In the genomic region with DNA sequence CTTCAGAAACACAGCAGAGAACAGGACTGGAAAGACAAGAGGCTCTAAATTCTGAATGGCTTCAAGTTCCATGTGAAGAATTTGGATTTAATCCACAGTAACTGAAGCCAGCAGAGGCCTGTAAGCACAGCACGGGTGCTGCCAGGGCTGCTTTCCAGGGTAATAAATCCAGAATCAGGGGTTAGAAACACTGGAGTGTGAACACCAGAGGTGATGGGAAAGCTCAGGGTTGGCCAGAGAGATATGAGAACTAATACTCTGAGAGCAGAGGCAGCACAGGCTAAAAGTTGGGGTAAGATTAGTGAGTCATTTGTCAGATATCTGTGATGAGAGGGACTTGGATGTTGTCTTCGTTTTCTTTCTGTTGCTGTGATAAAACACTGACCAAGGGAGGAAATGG, we compare ENCODE assay signal across 10 mouse cellular contexts.
DNase-seq lines count a peak whose midpoint lies in the region; ATAC-seq and TF ChIP-seq lines count a peak whose summit lies in the region.
"Had no signal": no experiment of that assay in that cellular context is flagged by ENCODE, and none has a peak within 500 bp of the region (broad histone marks: within the 10 kb centered on the region; RNA-seq: fewer than 3 reads in every experiment).

No protein-coding gene starts in this region.

- no peaks in the 10 kb centered on the region for H3K36me3 ChIP-seq in limb, embryonic 12.5 days
- no peaks in the 10 kb centered on the region for H3K36me3 ChIP-seq in forebrain, postnatal 0 days (ENCODE audit: insufficient read depth)
- H3K36me3 ChIP-seq: midbrain, embryonic 13.5 days had no signal

- H3K27me3 ChIP-seq in limb, embryonic 12.5 days = no peaks in the 10 kb centered on the region
- no peaks in the 10 kb centered on the region for H3K27me3 ChIP-seq in forebrain, postnatal 0 days (ENCODE audit: insufficient read depth, low read length)
- H3K27me3 ChIP-seq: midbrain, embryonic 13.5 days had no signal

- no peak overlapping the region for H3K4me3 ChIP-seq in limb, embryonic 12.5 days (replicated peaks)
- no peak overlapping the region for H3K4me3 ChIP-seq in forebrain, postnatal 0 days (ENCODE audit: low read depth, low read length)
- H3K4me3 ChIP-seq: midbrain, embryonic 13.5 days had no signal

- no peak for TF ChIP-seq CTCF in forebrain, postnatal 0 days (IDR thresholded peaks at IDR 0.05; ENCODE audit: low read depth)

- WGBS in limb, embryonic 12.5 days = 18% methylated on average over 2 of the region's 2 CpGs
- 63% methylated on average over 2 of the region's 2 CpGs for WGBS in forebrain, postnatal 0 days

- H3K27ac ChIP-seq in limb, embryonic 12.5 days = peak overlapping the region; percentile 36
- no peak overlapping the region for H3K27ac ChIP-seq in forebrain, postnatal 0 days (ENCODE audit: low read depth, low read length)
- H3K27ac ChIP-seq: midbrain, embryonic 13.5 days had no signal

- no peak overlapping the region for H3K4me2 ChIP-seq in limb, embryonic 12.5 days
- no peak overlapping the region for H3K4me2 ChIP-seq in forebrain, postnatal 0 days (ENCODE audit: low read depth)
- H3K4me2 ChIP-seq: midbrain, embryonic 13.5 days had no signal

- H3K9ac ChIP-seq in limb, embryonic 12.5 days (replicated peaks) = no peak overlapping the region
- no peak overlapping the region for H3K9ac ChIP-seq in forebrain, postnatal 0 days
- H3K9ac ChIP-seq: midbrain, embryonic 13.5 days had no signal

- no peak for ATAC-seq in limb, embryonic 12.5 days (ENCODE audit: insufficient number of reproducible peaks, insufficient read depth, low FRiP score, low TSS enrichment, low read depth)
- no peak for ATAC-seq in forebrain, postnatal 0 days
- ATAC-seq: midbrain, embryonic 13.5 days had no signal

- DNase-seq in adrenal gland, adult (ENCODE audit: inconsistent age in 2 of 2, low spot score in 1 of 2) = peak; percentile 9 to 30
- no peak for DNase-seq in adrenal gland, postnatal 25 days
- peak; percentile 29 for DNase-seq in urinary bladder, postnatal 25 days (ENCODE audit: low spot score)
- no peak for DNase-seq in urinary bladder, postnatal 10 days (ENCODE audit: low spot score)
- no peak for DNase-seq in forebrain, postnatal 0 days
- no peak for DNase-seq in layer of hippocampus, postnatal 10 days (ENCODE audit: low spot score in 2 of 2)
- DNase-seq in thymus, postnatal 10 days (ENCODE audit: low spot score in 2 of 2) = no peak
- DNase-seq: cerebellum, adult 2 months had no signal

- peaks cover 25% of the 10 kb centered on the region for H3K4me1 ChIP-seq in limb, embryonic 12.5 days (replicated peaks)
- H3K4me1 ChIP-seq in forebrain, postnatal 0 days (ENCODE audit: insufficient read depth) = no peaks in the 10 kb centered on the region

- no peaks in the 10 kb centered on the region for H3K9me3 ChIP-seq in limb, embryonic 12.5 days
- H3K9me3 ChIP-seq in forebrain, postnatal 0 days (ENCODE audit: low read length) = no peaks in the 10 kb centered on the region
- H3K9me3 ChIP-seq: midbrain, embryonic 13.5 days had no signal

Comparison
In these comparisons a context has a peak if more than half of its experiments do, and no peak if none do; other contexts are left out.
1. DNase-seq: peak in adrenal gland, adult (2 of 2) and urinary bladder, postnatal 25 days (single experiment); none in adrenal gland, postnatal 25 days (single experiment), urinary bladder, postnatal 10 days (single experiment), forebrain, postnatal 0 days (single experiment), layer of hippocampus, postnatal 10 days (0 of 2) and thymus, postnatal 10 days (0 of 2).